Mouse (Mus musculus) ovary, postnatal 36 days (tissue): ENCODE data around the gene Plbd1.

ENCODE experiments used
- DNase-seq: peaks from one replicate; pipeline ENCODE4 v3.0.0; 2022; ENCODE audit warnings: low spot score, mixed read lengths

Gene Plbd1

GRCm38 (mm10) chr6:136661706-136662016 is at the start of gene Plbd1:
Plbd1 (minus strand) TSS chr6:136661928.
- DNase-seq = peak; percentile 79

DNA sequence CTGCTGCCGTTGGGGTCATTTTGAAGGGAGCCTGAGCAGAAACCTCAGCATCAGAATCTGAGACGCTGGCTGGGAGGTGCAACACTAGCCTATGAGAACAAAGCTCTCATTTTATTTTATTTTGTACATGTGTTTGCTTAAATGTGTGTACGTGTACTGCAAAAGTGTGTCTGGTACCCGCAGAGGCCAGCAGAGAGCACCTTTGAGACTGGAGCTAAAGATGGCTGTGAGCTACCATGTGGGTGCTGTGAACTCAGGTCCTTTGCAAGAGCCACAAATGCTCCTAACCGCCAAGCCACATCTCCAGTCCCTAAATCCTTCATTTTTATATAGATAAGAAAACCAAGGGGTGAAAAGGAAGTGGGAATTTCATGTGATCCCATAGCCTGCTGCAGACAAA is 48.7 kb upstream of the Plbd1 start:
- no peak for DNase-seq

DNA sequence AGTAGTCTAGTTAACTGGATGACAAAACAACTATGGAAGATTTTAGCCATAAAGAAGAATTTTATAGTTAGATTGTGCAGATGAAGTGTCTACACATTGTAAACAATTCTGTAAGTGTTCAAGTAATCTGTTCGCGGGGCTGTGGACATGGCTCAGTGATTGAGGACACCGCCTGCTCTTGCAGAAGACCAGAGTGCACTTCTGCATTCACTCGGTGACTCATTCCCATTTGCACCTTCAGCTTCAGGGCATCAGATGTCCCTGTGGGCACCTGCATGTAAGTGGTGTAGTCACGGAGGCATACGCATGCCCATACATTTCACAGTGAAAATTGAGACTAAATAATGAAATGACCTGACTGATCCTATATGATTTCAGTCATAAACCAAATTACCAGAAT is 46.9 kb upstream of the Plbd1 start:
- DNase-seq = no peak

DNA sequence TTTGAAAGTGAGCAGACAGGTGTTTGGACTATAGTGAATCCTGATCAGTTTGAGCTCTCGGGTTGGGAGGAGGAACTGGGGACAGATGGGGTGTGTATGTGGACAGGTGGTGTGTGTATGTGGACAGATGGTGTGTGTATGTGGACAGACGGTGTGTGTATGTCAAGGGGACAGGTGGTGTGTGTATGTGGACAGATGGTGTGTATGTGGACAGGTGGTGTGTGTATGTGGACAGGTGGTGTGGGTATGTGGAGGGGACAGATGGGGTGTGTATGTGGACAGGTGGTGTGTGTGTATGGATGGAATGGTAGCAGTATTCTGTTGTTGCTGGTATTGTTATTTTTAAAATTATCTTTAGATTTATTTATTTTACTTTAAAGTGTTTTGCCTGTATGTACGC is 40.1 kb upstream of the Plbd1 start:
- no peak for DNase-seq

DNA sequence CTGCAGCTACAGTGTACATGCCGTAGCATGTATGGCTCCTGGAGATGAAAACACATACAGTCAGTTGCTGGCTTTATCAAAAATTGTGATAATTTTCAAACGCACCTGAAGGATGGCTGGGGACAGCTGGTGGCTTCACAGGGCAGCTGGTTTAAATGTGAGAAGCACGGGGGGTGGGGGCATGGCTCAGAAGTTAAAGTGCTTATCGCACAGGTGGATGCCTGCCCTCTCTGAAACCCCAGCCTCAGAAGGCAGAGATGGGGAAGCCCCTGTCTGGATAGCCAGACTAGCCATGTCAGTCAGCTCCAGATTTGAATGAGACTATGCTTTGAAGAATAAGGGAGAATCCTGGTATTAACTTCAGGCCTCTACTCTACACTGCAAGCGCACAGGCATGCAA is 39.5 kb upstream of the Plbd1 start:
- no peak for DNase-seq

DNA sequence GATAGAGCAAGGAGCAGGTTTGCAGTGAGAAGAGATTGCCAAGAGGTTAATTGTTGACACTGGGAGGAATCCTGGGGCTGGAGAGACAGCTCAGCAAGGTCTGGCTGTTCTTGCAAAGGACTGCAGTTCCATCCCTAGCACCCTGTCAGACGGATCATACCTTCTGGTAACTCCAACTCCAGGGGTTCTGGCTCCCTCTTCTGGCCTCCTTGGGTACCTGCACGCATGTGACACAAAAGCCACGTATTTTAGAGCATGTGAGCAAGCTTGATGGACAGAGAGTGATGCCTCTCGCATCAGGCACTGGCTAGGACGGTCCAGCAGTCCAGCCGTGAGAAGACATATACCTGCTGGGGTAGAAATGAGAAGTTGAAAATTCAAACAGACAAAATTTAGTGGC is 29.6 kb upstream of the Plbd1 start:
- DNase-seq = no peak

DNA sequence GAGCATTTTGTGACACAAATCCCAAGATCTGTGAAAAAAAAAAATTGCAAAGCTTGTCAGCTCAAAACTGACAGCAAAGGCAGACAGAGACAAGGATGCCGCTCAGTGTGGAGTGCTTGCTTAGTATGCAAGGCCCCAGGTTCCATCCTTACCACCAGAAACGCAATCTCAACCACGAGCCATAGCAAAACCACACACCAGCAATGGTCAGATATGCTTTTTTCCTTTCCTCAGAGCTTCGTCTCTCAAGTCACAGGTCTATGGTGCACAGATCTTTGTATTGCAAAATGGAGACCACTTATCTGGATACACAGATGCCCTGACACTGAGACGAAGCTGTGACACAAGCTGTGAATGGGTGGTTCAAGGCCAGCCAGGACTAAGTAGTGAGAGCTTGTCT is 28.8 kb upstream of the Plbd1 start:
- DNase-seq = no peak

DNA sequence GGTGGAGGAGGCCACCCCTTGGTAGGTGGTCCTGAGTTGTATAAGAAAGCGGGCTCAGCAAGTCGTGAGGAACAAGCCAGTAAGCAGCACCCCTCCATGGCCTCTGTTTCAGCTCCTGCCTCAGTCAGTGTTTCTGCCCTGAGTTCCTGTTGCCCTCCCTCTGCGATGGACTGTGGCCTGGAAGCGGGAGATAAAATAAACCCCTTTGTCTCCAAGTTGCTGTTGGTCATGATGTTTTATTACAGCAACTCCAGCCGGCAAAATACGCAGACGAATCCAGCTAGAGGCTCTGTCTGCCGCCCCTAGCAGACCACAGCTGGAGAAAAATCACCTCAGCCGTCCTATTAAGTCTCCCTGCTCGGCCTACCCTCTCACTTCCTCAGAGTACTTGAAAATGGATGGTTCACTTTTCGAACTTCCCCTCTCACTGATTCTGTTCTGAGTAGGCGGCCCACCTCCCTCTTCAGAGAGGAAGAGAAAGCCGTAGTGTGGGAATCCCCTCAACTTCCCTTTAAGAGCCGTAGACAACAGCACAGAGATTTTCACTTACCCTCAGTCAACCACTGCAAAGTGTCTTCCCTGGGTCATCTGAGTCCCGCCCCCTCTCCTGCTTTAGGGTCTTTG is 28.2 kb upstream of the Plbd1 start:
- no peak for DNase-seq

- no peak for DNase-seq
Observed at GRCm38 (mm10) chr6:136685433-136685832, 23.7 kb upstream of the Plbd1 start.

DNA sequence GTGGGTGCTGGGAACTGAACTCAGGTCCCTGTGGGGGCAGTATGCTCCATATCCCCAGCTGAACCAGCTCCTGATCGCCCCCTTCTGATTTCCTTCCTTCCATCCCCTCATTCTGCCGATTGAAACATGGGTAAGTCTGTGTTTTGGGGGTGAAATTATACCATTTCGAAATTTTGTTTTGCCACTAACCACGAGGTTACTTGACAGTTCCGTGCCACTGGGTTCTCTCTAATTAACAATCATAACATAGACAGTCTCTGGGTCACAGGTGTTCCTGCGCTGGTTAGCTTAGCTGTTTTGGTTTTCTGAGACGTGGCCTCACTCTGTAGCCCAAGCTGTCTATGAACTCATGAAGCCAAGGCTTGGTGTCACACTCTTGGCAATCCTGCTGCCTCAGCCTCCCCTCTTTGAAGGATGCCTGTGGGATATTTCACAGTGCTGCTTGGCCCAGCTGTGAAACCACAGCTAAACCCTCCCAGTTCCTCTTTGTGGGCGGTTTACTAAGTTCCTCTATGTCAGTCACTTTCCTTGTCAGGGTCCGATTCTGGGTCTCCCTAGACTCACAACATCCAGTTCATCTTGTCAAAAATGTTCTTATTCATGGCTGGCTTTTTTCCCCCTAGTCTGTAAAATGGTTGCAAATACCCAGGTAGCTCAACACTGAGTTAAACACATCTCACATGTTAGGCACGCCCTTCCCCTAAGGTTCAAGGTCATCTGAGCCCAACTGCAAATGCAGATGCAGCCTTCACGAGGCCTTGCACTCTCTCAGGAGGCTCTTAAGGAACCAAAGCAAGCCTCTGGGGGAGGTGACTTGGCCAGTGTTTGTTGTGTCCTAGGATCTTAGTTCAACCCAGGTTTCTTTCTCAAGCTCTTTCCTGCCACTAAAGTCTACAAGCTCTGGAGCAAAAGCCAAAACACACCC is 21.9 kb upstream of the Plbd1 start:
- DNase-seq = no peak

GRCm38 (mm10) chr6:136679381-136679780 is 17.7 kb upstream of the Plbd1 start:
- no peak for DNase-seq

- no peak for DNase-seq
Observed at GRCm38 (mm10) chr6:136674935-136675334, 13.2 kb upstream of the Plbd1 start.

DNA sequence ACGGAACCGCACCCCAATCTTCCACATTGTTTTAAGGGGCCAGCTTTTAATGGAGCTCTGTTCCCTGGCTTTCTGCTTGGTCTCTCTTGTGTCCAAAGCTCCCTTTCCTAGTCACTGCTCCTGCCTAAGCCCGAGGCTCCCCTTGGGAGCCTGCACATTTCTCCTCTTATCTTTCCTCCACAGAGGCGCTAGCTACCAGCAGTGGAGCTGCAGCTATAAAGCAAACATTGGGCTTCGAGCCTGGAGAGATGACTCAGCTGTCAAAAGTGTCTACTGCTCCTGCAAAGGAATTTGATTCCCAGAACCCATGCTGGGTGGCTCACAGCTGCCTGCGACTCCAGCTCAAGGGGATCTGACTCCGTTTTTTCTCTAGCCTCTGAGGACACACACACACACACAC is 10.7 kb upstream of the Plbd1 start:
- no peak for DNase-seq

GRCm38 (mm10) chr6:136669274-136669673 is 7.5 kb upstream of the Plbd1 start:
- DNase-seq = no peak

DNA sequence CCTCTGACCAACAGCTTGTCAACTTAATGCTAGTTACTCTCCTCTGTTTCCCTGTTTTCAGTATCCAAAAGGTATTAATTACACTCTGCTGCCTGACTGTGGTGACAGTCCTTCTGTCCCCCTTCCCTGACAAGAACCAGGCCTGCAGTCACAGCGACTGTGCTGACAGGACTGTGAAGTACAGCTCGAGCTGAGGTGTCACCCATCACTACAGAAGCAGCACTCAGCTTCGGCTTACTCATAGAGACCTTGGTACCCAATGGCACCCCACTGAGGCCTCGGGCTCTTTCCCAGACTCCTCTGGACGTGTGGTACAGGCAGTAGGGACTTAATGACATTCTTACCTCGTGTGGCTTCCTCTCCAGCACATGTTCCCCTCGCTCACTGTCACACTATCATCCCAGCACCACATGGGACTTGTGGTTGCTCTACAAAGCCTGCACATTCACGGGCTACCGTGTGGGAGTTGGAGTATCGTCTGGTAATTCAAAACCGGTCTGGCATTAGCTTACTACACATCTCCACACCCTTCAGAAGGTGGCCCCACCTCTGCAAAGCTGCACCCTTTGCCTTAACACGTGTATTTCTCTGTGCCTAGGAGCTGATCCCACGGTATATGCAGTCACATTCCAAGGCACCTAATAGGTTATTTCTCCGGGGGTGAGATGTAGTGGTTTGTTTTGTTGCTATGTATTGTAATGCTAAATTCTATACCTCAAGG is 6.7 kb upstream of the Plbd1 start:
- no peak for DNase-seq

- no peak for DNase-seq
Observed at GRCm38 (mm10) chr6:136662063-136662462, 335 bp upstream of the Plbd1 start.

- no peak for DNase-seq
Observed at GRCm38 (mm10) chr6:136660831-136661705, 660 bp downstream of the Plbd1 start.

DNA sequence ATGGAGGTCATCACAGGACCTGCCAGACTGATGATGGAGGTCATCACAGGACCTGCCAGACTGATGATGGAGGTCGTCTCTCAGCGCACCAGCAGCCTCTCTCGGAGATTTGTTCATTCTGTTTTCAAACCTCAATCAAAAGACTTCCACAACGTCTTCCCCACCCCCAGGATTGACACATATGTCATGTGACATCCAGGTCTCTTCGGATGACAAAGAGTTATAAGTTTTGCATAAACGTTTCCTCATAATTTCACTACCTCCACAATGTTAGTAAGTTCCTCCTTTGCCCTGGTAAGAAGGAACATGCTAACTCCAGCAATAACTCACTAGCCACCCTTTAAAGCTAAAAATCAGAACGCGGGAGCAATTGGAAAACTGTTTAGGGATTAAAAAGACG is 2.5 kb downstream of the Plbd1 start:
- no peak for DNase-seq

GRCm38 (mm10) chr6:136658303-136658702 is 3.4 kb downstream of the Plbd1 start:
- DNase-seq = no peak

- DNase-seq = no peak
Observed at GRCm38 (mm10) chr6:136655786-136656185, 5.9 kb downstream of the Plbd1 start.

DNA sequence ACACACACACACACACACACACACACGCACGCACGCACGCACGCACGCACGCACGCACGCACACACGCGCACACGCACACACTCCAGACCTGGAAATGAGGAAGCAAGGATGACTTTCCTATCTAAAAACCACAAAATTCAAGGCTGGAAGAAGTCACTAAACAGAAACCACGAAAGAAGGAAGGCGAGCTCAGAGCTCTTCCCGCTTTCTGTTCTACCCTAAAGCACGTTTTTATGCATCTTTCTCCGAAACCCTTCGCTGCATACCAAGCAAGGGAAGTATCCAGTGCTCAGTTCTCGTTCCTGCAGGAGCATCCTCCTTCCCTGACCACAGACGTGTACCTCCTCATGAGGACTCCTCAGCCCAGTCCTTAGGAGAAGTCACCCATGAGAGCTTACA is 7.3 kb downstream of the Plbd1 start:
- no peak for DNase-seq

- DNase-seq = no peak
Observed at GRCm38 (mm10) chr6:136653331-136653730, 8.4 kb downstream of the Plbd1 start.
